Mouse (Mus musculus) thymus, adult 18-20 months (tissue): ENCODE results near the gene 2610028H24Rik.
A peak's percentile ranks its signal among the peaks of the same experiment; 100 is the strongest.

Experiments used
- DNase-seq, 2 experiments: peaks; one replicate each; pipeline ENCODE4 v3.0.0; 2022; ENCODE audit warnings: mixed read lengths in 2 of 2

The 2610028H24Rik gene

DNA sequence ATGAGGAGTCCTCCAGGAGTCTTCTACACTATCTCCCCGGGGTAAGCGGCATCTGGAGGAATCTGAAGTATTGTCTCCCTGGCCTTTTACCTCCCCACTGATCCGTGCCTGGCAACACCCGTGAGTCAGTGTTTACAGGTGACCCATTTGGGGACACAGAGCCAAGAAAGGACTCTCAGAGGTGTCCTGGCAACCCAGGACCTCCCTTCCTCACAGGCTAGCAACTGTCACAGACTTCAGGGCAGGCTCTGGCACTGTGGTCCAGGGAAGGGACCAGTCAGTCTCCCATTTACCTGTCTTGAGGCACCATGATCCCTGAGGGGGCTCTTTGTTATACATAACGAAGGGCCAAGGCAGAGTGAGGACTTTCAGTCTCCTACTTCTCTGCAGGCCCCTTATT is at the start of gene 2610028H24Rik:
TSS of gene 2610028H24Rik (plus strand) at position 231 of the 400 bp plus-strand sequence.
- DNase-seq: no peak

DNA sequence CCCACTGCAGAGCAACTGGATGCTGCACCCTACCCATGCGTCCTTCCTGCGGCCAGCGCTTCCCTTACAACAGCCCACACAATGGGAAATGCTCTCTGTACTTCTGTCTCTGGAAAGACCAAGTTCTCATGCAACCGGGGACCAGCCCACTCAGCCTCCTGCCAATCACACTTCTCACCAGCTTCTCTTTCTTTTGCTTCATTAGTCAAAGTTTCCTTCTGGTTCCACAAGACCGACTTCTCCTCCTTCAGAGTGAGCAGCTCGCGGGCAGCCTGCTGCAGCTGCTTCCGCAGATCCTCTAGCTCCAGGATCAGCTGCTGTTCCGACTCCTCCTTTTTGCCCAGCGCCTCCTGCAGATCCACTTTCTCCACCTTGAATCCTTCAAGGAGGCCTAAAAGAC is 40.4 kb upstream of the 2610028H24Rik start:
- DNase-seq: no peak

DNA sequence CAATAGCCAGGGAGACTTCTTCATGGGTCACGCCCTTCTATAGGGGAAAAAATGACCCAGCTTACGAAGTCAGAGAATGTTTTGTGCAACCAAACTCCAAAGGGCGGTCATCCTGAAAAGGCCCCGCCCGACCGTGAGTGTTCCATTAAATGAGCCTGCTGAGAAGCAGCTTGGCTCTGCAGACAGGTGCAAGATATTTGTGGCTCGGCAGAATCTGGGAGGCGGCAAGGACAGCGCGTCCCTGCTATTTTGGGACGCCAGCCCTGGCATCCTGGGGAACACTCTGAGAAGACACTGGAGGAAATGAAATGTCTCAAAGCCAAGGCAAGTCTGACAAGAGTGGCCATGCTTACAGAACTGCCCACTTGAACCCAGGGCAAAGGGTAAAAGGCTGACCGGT is 32.1 kb upstream of the 2610028H24Rik start:
- DNase-seq: no peak

DNA sequence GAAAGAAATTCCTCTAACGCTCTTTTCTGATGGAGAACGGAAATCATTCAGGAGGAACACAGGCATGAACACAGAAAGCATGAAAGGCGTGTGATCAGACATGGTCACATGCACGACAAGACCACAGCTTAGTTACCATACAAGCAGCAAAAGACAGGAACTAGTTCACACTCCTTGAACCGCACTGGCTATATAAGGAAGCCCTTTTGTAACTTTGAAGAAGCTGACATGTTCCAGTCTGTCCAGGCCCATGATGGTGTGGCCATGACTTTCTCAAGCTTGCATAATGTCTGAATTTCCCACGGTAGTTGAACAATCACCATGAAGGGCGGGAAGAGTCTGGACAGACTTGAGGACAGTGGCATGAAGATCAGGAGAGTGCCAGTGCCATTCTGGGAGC is 23.2 kb upstream of the 2610028H24Rik start:
- DNase-seq: no peak

DNA sequence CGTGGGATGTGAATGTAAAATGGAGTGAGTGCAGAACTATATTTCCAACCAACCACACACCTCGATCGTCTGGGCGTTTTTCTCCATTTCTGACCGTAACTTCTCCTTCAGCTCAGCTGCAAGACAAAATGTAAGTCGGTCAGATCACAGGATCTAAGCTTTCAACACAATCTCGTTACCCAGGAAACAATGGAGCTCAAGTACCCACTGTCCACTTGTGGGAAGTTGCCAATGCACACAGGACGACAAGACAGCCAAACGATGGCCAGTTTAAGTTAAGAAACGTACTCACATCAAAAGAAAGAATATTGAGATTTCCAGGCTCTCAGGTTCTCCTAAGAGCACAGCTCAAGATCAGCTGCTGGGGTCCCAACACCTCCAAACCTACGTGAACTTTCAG is 15.0 kb upstream of the 2610028H24Rik start:
- DNase-seq: no peak

DNA sequence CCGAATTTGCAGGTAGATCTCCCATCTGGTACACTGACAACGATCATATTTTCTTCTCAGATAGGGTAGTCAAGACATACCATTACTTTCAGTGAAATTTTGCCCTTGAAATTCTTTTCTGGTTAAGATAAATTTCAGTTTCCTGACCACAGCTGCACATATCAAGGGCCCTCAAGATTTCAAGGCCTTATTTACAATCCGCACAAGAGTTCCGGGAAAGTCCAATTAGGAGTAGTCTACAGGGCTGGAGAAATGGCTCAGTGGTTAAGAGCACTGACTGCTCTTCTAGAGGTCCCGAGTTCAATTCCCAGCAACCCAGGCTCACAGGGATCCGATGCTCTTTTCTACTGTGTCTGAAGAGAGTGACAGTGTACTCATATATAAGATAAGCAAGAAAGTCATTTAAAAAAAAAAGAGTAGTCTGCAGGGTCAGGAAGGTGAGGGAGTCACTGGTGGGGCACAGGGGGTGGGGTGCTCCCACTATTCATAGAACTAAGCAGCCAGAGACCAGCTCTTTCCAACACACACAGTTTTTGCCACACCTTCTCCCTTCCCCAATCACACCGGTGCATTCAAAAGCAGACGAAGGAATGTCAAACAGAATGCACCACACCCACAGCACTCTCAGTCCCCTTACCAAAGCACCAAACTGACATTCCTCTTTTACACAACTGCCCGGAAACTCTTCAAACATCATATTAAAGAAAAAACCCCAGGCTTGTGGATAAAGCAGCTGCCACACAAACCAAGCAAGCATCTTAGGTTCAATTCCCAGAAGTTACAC is 9.6 kb upstream of the 2610028H24Rik start:
- no peak for DNase-seq

DNA sequence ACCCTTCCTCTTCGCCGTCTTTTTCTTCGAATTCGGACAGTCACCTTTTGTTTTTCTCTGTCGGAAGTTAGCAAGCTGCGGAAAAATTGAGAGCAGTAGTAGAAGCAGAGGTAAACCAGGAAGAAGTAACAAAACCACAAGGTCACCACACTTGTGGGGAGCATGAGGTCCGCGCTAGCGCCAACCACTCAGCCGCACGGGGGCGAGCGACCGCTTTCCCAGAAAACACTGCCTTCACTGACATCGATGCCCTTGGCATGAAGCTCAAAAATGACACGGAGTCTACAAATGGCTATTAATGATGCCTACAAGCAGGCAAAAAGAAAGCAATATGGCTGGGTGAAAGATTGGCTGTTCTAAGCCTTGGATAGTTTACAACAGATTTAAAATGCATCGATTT is 8.6 kb upstream of the 2610028H24Rik start, which contains the start of gene AC141477.1:
TSS of gene AC141477.1 (minus strand) at position 164 of the 400 bp plus-strand sequence.
- DNase-seq: no peak

DNA sequence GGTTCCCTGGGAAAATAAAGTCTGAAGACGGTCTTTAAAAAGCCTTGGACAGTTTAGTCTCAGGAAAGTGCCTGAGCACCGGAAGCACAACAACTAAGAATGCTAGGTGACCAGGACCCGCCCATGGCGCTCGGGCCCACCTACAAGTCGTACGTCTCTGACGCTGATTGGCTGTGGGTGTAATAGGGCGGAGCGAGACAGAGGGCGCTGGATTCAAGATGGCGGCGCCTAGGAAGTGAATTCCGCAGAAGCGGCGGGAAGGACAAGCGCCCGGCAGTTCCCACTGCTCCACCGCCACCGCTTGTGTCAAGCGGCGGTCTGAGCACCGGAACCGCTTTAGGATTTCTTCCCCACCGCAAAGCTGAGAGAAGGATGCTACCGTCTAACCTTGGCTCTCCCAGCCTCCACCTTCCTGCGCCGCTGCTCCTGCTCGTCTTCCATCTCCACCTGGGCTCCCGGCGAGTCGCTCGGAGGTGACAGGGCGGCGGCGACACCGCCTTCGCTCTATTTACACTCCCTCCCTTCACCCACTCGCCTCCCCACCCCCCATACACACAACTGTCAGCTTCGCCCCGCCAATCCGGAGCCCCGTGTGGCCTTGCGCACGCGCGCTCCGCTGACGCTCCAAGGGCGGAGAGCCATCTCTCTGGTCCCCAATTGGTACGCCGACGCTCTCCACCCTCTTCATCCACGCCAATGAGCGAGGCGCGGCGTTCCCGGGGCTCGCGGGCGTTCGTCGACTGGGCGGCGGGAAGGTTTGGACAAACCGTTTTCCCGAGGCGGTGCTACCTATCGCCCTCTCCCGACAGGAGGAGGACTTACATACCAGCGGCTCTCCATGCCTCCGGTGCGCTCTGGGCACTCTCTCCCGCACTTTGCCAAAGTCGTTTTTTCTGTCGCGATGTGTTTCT is 6.4 kb upstream of the 2610028H24Rik start, which contains the start of gene Pcnt:
TSS of gene Pcnt (minus strand) at position 609 of the 911 bp plus-strand sequence.
- peak; percentile 94 to 96 for DNase-seq

DNA sequence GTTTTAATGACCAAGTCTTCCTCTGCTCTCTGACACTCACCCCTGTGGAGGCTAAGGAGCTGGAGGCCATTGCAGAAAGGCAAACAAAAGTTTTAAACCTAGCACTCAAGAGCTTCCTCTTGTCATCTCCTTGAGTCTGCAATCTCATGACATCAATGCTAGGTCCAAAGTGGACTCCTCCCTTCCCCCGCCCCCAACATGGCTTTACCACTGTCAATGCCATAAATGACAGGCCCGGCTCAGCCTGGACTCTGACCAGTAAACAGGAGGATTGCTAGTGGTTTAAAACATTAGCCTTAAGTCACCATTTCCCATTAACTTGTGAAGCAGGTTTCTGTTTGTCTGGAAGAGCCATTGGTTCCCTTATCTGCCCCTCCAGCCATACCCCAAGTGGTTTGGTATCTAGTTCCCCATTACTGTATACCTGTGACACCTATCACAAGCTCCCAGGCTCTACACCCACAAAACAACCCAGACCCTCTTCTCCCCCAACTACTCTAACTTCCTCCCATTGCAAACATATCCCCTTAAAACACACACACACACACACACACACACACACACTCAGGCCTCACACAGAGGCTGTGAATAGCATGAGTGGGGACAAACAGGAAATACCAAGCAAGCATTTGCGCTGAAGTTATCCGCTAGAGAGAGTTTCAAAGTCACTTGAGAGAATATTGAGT is 2.7 kb upstream of the 2610028H24Rik start:
- no peak for DNase-seq

DNA sequence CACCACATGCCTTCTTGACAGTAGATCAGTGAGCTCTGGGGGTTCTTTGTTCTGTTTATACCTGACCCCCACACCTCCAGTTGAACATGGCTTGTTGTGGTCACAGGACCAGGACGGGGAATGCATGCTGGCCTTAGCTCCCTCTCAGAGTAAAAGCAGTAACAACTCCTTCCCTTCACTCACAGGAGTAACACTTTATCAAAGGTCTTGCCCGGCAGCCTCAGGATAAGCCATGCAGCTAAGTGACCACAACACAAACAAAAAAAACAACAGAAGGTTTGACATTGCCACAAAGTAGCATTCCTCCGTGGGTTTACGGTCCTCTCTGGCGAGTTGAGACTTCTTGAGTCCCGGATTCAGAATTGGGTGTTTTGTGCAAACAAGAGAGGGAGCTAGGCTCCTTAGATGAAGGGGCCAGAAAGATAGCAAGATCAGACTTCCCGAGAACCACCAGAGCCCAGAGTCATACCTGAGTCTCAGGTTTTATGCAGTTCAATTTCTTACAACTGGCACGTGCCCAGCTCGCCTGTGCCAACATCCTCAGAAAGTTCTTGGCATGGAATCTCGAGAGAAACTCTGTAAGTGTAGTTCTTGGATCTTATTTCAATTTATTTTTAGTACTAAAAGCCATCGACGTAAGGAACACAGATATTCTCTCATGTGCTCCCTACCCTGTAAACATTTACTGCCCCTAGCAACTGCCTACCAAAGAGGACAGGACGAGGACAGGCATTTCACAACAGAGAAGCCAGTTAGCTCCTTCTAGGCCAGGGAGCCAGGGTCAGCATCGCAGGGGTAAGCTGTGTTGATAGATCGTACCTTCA is 1.3 kb upstream of the 2610028H24Rik start:
- DNase-seq: no peak

DNA sequence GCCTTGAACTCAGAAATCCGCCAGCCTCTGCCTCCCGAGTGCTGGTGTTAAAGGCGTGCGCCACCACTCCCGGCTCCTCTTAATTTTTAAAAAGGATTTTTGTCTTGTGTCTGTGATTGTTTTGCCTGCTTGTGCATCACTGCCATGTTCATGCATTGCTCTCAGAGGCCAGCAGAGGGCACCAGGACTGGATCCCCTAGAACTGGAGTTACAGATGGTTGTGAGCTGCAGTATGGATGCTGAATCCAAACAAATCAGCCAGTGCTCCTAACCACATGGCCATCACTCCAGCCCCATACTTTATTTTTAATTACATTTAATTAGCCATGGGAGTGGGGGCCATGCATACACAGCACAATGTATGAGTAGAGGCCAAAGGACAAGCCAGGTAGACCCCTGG is 6.4 kb downstream of the 2610028H24Rik start:
- no peak for DNase-seq

DNA sequence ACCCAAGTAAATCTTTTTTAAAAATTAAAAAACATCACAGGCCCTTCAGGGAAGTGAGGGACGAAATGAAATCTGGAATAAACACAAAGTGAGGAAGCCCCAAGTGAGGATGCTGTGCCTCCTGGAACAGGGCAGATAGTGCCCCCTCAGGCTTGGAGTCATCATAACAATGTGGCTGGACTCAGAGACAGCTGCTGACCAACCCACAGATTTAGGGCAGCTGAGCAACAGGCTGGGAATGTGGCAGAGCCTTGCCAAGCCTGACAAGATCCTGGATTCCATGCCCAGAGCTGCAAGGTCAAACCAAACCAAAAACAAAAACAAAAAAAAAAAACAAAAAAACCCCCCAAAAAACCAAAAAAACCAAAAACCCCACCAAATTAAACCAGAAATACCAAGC is 12.4 kb downstream of the 2610028H24Rik start:
- no peak for DNase-seq

DNA sequence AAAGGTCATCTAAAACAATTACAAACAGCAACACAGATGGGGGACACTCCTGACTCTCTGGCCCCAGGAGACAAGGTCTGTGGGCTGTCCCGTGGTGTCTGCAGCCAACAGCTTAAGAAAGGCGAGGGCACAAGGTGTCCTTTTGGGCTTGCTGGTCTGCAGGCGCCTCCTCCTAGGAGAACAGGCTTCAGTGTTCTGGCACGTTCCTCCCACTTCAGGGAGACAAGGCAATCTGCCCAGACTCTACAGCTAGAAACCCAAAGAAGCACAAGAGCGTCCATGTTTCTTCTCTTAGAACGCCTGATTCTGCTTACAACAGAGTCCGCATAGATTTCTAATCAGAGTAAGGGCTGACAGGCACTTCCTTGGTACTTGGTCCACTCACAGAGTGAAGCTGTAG is 13.4 kb downstream of the 2610028H24Rik start:
- DNase-seq: no peak

DNA sequence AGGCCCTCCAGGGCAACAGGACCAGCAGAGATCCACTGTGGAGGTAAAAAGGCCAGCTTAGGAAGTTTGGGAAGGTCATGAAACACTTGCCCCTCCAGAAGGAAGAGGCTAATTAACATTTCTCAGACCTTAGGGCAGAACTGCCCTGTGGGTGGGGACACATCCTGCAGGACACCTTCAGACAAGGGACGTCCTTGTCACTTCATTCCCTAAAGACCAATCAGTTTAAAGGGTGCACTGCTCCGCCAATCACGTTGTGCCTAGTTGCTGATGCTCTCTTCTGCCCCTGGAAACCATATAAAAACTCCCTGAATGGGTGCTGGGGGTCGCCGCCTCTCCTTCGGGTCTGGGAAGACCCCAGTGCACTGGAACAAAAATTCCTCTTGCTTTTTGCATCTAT is 13.8 kb downstream of the 2610028H24Rik start:
- DNase-seq: no peak

DNA sequence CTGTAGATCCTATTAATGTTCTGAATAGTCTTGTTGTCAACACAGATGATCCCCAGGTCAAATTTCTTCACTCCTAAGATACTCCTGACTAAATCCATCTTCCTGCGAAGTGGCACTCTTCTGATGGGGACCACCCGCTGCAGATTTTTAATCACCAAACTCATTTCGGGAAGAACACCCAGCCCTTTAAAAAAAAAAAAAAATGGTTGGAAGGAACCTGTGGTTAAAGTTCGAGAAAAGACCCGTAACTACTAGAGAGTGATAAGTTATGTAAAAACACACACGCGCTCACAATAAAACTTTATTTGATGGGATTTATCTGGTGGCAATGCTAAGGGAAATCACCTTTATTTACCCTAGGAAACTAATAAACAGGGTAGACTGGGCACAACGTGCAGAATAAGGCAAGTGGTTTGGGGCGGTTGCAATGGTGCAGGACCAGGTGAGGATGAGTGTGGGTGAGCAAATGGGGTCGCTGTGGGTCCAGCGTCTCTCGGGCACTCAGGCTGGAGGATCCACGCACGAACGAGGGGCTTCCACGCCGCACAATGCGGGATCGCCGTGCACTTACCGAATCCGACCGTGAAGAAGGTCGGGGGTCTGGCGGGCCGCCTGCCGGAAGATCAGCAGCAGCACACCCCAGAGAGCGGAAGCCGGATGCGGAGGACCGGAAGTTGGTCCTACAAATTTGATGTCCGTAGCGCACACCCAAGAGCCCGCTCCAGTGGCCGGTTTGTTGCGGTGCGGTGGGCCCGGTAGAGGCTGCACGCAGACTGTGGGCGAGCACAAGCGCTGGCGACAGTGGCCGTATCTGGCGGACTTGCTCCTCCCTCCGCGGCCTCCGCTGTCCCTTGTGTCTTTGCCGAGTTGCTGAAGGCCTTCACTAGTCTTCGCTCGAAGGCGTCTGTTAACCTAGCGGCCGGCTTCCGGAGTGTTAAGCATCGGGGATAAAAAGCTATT is 19.6 kb downstream of the 2610028H24Rik start, which contains the start of the genes Mcm3ap and Ybey:
TSS of gene Mcm3ap (plus strand) at position 725 of the 960 bp plus-strand sequence.
TSS of gene Ybey (minus strand) at position 912 of the 960 bp plus-strand sequence.
- peak; percentile 67 to 70 for DNase-seq

DNA sequence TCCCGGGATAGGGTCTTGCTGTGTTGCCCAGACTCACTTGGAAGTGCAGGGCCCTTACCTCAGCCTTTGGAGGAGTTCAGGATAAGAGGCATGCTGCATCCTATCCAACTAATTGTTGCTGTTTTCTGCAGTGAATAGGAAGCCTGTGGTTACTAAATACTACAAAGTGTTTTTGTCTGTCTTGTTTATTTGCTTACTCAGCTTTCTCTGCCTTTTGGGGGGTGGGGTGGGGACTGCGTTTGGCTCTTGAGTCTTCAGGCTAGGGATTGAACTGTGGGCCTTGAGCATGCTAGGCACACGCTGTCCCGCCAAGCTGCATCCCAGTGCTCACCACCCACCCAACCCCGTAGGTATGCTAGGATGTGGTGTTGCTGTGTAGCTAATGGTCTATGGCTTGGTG is 24.9 kb downstream of the 2610028H24Rik start:
- DNase-seq: no peak

DNA sequence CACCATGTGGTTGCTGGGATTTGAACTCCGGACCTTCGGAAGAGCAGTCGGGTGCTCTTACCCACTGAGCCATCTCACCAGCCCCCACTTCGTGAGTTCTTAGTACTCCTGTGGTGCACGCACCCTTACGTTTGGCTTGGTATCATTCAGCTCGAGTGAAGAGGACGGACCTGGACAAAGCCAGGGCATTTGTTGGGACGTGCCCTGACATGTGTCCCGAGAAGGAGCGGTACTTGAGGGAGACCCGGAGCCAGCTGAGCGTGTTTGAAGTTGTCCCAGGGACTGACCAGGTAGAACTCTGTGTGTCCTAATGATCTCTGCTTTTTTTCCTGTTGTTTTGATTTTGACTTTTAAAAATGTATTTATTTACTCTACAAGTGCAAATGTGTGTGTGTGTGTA is 32.0 kb downstream of the 2610028H24Rik start:
- DNase-seq: no peak

DNA sequence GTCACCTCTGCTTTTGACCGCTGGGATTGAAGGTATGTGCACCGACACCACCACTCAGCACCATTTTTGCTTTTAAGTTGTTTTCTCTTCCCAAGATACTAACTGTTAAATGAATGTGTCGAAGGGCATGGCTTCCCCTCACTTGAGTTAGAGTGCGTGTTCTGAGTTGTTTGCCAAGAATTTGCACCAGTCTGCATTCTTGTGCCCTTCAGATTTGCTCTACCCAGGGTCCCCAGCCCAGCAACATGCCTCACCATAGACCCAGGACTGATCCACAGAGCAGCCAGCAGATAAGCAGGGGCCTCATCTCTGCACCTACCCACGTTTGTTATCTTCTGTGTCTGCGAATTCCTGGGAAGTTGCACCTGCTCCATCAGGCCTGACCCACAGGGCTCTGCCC is 32.6 kb downstream of the 2610028H24Rik start:
- no peak for DNase-seq

DNA sequence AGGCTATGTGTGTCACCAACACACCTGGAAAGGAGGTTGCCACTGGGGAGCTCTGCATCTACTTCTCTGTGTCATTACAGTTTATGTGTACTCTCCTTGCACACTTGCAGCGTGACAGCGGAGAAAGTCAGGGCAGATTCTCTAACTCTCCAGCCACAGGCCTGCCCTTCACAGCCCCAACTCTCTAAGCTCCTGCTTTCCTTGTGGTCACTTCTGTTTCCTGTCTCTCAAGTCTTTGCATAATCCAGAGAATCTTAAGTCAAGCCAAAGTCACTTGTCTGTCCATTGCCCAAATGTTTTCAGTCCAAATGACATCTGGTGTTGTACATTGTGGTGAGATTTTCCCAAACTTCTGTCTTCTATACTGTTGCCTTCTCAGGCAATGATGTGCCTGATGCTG is 37.4 kb downstream of the 2610028H24Rik start:
- DNase-seq: no peak

DNA sequence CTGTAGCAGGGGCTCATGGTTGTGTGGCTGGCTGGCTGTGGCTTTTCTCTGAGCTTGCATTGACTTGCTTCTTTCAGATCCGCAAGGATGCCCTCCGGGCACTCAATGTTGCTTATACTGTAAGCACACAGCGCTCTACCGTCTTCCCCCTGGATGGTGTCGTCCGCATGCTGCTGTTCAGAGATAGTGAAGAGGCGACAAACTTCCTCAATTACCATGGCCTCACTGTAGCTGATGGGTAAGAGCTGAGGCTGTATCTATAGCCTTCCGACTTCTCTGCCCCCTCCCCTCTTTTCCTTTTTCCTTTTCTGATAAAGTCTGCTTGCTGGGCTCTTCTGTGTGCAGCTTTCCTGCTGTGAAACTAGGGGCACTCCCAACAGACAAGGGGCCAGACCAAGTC is 39.4 kb downstream of the 2610028H24Rik start:
- no peak for DNase-seq

DNA sequence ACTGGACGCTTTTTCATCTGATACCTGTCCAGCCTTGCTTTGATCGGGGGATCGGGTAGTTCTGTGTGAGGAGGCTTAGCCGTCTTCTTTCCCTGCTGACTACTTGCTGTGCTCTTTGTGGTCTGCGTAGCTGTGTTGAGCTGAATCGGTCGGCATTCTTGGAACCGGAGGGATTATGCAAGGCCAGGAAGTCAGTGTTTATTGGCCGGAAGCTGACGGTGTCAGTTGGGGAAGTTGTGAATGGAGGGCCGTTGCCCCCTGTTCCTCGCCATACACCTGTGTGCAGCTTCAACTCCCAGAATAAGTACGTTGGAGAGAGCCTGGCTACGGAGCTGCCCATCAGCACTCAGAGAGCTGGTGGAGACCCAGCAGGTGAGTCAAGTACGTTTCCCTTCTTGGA is 40.3 kb downstream of the 2610028H24Rik start:
- no peak for DNase-seq
